Mouse (Mus musculus) limb, embryonic 11.5 days (tissue): ENCODE measurements around the gene Slc25a45. TPM values are rescaled to one million over a fixed set of nuclear protein-coding genes. Genes with fewer than 3 reads are reported as not detected.

Experiments
- ATAC-seq: fragments of 200-750 bp; cut with Nextera tagmentation; 2 replicates; pipeline ENCODE4 v1.8.0; 2017; ENCODE audit warnings: low read depth; ENCODE audit not compliant: insufficient number of reproducible peaks, low FRiP score, low TSS enrichment
- DNase-seq: peaks from one replicate; pipeline ENCODE4 v3.0.0-alpha.2; 2015; ENCODE audit warnings: low spot score
- H3K27ac ChIP-seq: fragments of 300-500 bp; sonication (generic); replicated peaks from 2 replicates; pipeline ENCODE4 v1.5.1; 2014; ENCODE audit warnings: low read depth, mild to moderate bottlenecking, low read length
- H3K27me3 ChIP-seq: fragments of 300-500 bp; sonication (generic); 2 replicates; pipeline ENCODE4 v1.6.1; 2014; ENCODE audit warnings: mild to moderate bottlenecking, low read length, mixed read lengths; ENCODE audit not compliant: control insufficient read depth, insufficient read depth
- H3K36me3 ChIP-seq: fragments of 300-500 bp; sonication (generic); 2 replicates; pipeline ENCODE4 v1.6.1; 2014; ENCODE audit warnings: mild to moderate bottlenecking, low read length, moderate library complexity, mixed read lengths; ENCODE audit not compliant: control insufficient read depth, insufficient read depth
- H3K4me1 ChIP-seq: fragments of 300-500 bp; sonication (generic); 2 replicates; pipeline ENCODE4 v1.6.1; 2014; ENCODE audit warnings: low read length, mixed read lengths; ENCODE audit not compliant: control insufficient read depth, insufficient read depth
- H3K4me2 ChIP-seq: fragments of 300-500 bp; sonication (generic); 2 replicates; pipeline ENCODE4 v1.6.1; 2014; ENCODE audit warnings: low read depth, mild to moderate bottlenecking, moderate library complexity; ENCODE audit not compliant: severe bottlenecking
- H3K4me3 ChIP-seq: fragments of 300-500 bp; sonication (generic); 2 replicates; pipeline ENCODE4 v1.5.1; 2014; ENCODE audit warnings: low read depth, low read length
- H3K9ac ChIP-seq: fragments of 300-500 bp; sonication (generic); 2 replicates; pipeline ENCODE4 v1.6.1; 2014; ENCODE audit warnings: mild to moderate bottlenecking, low read length
- H3K9me3 ChIP-seq: fragments of 300-500 bp; sonication (generic); 2 replicates; pipeline ENCODE4 v1.6.1; 2016; ENCODE audit warnings: low read length; ENCODE audit not compliant: control insufficient read depth
- WGBS: fragments of 180-500 bp; shearing (Covaris S2); extraction: QIAGEN DNeasy Blood & Tissue Kit; methylation state at CpG from one replicate; pipeline ENCODE4 v1.1.7; 2014; 5-methylcytosine and 5-hydroxymethylcytosine counted together
- polyA plus RNA-seq: library from polyadenylated mRNA; unstranded; fragments of >200 nt; fragmentation: Nextera tagmentation; extraction: Ambion mirVana; gene quantifications from 2 replicates; pipeline ENCODE4 v1.2.1, GENCODE M21; 2014

The Slc25a45 gene
- polyA plus RNA-seq, 1 experiment from 2014 or later, result 1.5 TPM

DNA sequence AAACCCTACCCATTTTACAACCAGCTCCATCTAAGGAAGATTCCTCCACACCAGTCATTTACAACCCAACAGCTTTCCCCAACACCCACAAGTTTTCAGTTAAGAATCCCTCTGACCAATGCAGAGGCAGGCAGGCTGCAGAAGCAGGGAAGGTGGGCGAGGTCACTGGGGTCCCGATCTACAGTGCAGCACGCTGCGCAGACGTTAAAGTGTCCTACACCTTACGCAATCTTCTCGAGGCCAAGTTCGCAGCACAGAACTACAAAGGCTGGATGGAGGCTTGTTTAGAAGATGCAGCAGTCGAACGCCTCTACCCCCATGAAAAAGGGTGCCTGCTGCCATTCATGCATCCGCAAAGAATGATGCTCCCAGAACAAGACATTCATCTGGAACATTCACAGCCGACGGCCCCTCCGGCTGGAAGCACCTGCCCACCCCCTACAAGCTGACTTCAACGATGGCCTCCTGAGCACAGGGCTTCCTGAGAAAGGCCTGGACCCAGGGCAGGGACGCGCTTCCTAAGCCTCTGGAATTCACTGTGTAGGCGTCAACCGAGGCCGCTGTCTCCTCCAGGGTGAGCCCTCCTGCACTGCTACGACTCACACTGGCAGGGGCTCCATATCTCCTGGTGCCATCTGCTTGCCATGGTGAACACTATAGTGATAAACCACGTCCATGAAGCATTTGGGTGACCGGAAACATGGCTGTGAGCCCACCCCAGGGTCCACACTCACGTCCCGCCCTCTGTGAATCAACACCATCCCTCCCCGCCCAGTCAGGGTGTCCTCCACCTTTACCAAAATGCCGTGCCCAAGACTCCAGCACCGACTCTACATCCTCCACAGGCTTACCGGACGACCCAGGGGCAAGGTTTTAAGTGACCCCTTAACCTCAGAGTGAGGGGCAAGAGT is 33.6 kb upstream of the Slc25a45 start:
- no peaks in the 10 kb centered on the region for H3K27me3 ChIP-seq
- no peak overlapping the region for H3K9ac ChIP-seq
- 87% methylated on average over 30 of the region's 30 CpGs for WGBS
- H3K4me2 ChIP-seq, result peak overlapping the region; percentile 59; the same call in 1 of the 2 replicates
- DNase-seq, result no peak
- H3K9me3 ChIP-seq, result no peaks in the 10 kb centered on the region
- H3K36me3 ChIP-seq, result no peaks in the 10 kb centered on the region
- no peak for ATAC-seq
- H3K27ac ChIP-seq, result no peak overlapping the region
- no peak overlapping the region for H3K4me3 ChIP-seq
- H3K4me1 ChIP-seq, result peaks cover 35% of the 10 kb centered on the region

- peak overlapping the region; percentile 59 for H3K9ac ChIP-seq
- H3K4me3 ChIP-seq, result peak overlapping the region; percentile 19
- DNase-seq (peak; percentile 26), ATAC-seq (no peak)
- no peaks in the 10 kb centered on the region for H3K27me3 ChIP-seq
- 83% methylated on average over 12 of the region's 12 CpGs for WGBS
- no peaks in the 10 kb centered on the region for H3K9me3 ChIP-seq
- H3K27ac ChIP-seq, result peak overlapping the region; percentile 93
- H3K4me1 ChIP-seq, result peaks cover 41% of the 10 kb centered on the region
- H3K4me2 ChIP-seq, result peak overlapping the region; percentile 59
- no peaks in the 10 kb centered on the region for H3K36me3 ChIP-seq
These were observed 32.7 kb upstream of the Slc25a45 start for GRCm38 (mm10) chr19:5844831-5845318.

GRCm38 (mm10) chr19:5845319-5846135 is 32.1 kb upstream of the Slc25a45 start:
- peak; percentile 24; the same call in 1 of the 2 replicates for ATAC-seq
- Histone ChIP-seq H3K4me2 (peak overlapping the region; percentile 59), H3K27me3 (no peaks in the 10 kb centered on the region), H3K4me1 (peaks cover 45% of the 10 kb centered on the region), H3K27ac (peak overlapping the region; percentile 93), H3K9me3 (no peaks in the 10 kb centered on the region), H3K36me3 (no peaks in the 10 kb centered on the region), H3K9ac (peak overlapping the region; percentile 59), H3K4me3 (peak overlapping the region; percentile 19)
- 6% methylated on average over 45 of the region's 45 CpGs for WGBS
- peak; percentile 96 for DNase-seq

- Histone ChIP-seq H3K36me3 (no peaks in the 10 kb centered on the region), H3K4me1 (peaks cover 45% of the 10 kb centered on the region), H3K27ac (peak overlapping the region; percentile 93), H3K4me2 (peak overlapping the region; percentile 59), H3K27me3 (no peaks in the 10 kb centered on the region), H3K9ac (peak overlapping the region; percentile 46), H3K9me3 (no peaks in the 10 kb centered on the region), H3K4me3 (peak overlapping the region; percentile 18; the same call in 1 of the 2 replicates)
- DNase-seq (peak; percentile 41), ATAC-seq (peak; percentile 27; the same call in 1 of the 2 replicates)
- under 1% methylated on average over 7 of the region's 7 CpGs for WGBS
These were observed 31.5 kb upstream of the Slc25a45 start for GRCm38 (mm10) chr19:5846154-5846553.

- 4% methylated on average over 16 of the region's 16 CpGs for WGBS
- Histone ChIP-seq H3K36me3 (no peaks in the 10 kb centered on the region), H3K9ac (no peak overlapping the region; the same call in 1 of the 2 replicates), H3K27me3 (no peaks in the 10 kb centered on the region), H3K4me3 (peak overlapping the region; percentile 18; the same call in 1 of the 2 replicates), H3K4me2 (peak overlapping the region; percentile 59), H3K27ac (peak overlapping the region; percentile 93), H3K4me1 (peaks cover 45% of the 10 kb centered on the region), H3K9me3 (no peaks in the 10 kb centered on the region)
- ATAC-seq (peak; percentile 70), DNase-seq (peak; percentile 86)
These were observed 30.9 kb upstream of the Slc25a45 start for GRCm38 (mm10) chr19:5846557-5847305.

GRCm38 (mm10) chr19:5847306-5847796 is 30.3 kb upstream of the Slc25a45 start:
- Histone ChIP-seq H3K4me1 (peaks cover 45% of the 10 kb centered on the region), H3K27me3 (no peaks in the 10 kb centered on the region), H3K4me2 (peak overlapping the region; percentile 59), H3K9me3 (no peaks in the 10 kb centered on the region), H3K9ac (no peak overlapping the region), H3K27ac (peak overlapping the region; percentile 93), H3K36me3 (peaks cover 3% of the 10 kb centered on the region; the same call in 1 of the 2 replicates), H3K4me3 (no peak overlapping the region)
- 33% methylated on average over 4 of the region's 4 CpGs for WGBS
- DNase-seq, result no peak
- no peak for ATAC-seq

- Histone ChIP-seq H3K9ac (peak overlapping the region; percentile 45; the same call in 1 of the 2 replicates), H3K4me3 (no peak overlapping the region), H3K27ac (peak overlapping the region; percentile 93), H3K36me3 (peaks cover 5% of the 10 kb centered on the region; the same call in 1 of the 2 replicates), H3K4me2 (peak overlapping the region; percentile 59), H3K9me3 (no peaks in the 10 kb centered on the region), H3K4me1 (peaks cover 45% of the 10 kb centered on the region), H3K27me3 (no peaks in the 10 kb centered on the region)
- WGBS, result 57% methylated on average over 14 of the region's 14 CpGs
- DNase-seq (no peak), ATAC-seq (no peak)
These were observed 29.4 kb upstream of the Slc25a45 start for GRCm38 (mm10) chr19:5848032-5848825.
